Mouse (Mus musculus) mammary gland, adult 2 months (tissue): ENCODE results near the gene Fam222b. TPM values are rescaled to one million over a fixed set of nuclear protein-coding genes. Genes with fewer than 3 reads are reported as not detected.

ENCODE experiments used
- polyA plus RNA-seq: library from polyadenylated mRNA; depleted of rRNA; stranded (reverse); fragments of >200 nt; gene quantifications from 2 replicates; pipeline ENCODE4 v1.2.3, GENCODE M21; 2012; ENCODE audit warnings: low replicate concordance; rRNA removed

Fam222b gene
- polyA plus RNA-seq: 16.2 and 28.6 TPM in 2 replicates

DNA sequence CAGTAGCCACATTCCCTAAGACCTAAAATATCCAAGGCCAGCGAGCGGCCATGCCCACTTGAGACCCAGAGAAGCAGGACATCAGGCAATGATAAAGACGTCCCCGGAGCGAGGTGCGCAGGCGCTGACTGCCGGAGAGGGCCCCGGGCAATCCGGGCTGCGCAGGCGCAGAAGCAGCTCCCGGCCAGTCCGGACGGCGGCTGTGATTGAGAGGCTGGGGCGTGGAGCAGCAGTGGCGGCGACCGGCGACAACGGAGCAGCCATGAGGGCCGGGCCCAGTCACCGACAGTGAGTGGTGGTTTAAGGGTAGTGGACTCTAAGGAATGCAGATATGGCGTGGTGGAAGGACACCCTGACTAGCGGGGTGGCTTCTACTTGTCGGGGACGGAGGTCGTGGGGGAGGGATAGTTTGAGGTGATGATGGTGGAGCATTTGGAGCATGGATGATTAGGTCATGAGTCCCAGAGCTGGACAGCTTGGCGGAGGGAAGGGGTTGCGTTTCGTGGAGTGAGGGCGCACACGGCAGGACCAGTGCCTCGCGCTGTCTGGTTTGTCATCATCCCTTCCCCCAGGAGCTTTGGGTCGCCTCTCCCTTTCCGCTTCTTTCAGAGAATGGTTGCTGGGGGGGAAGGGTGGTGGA is at the start of gene Fam222b:
Gene Fam222b (plus strand): TSS at position 157 of the 640 bp plus-strand sequence.

DNA sequence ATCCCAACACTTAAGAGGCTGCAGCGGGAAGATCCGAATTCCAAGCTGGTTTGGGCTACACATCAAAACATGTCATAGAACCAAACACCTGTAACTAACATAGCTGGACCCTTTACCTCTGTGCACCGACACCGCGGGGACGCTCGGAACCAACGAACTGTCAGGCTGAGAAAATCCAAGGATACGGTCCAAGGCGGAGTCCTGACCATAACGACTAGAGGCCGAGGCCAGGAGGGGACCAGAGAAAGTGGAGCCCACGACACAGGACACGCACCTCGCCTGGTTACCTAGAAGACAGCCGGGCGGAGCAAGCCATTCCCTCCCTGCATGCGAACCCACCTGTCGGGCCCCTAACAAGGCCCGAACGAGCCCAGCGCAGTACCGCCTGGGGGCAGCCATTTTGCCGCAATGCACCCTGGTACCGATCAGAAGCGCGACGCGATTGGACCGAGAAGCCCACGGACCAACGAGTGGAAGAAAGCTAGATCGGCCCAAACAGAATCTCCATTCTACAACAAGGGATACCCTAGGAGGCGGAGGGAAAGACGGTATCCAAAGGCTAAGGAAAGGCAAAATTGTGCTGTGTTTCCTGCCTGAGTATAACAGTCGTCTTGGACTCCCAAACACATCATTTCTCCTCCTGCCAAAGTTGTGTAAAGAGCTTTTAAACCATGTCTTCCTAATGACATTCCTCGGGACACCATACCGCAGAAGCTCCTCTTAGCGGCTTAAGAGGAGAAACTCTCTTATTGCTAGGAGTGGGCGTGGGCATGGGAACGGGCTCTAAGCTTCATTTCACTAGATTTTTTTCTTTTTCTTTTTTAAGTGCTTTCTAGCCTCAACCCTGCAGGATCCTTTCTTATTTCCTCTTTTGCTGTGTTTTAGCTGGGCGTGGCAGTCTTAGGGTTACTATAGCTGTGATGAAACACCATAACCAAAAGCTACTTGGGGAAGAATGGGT is 14.2 kb upstream of the Fam222b start, which contains the start of gene Eral1:
Gene Eral1 (minus strand): TSS at position 423 of the 961 bp plus-strand sequence.

DNA sequence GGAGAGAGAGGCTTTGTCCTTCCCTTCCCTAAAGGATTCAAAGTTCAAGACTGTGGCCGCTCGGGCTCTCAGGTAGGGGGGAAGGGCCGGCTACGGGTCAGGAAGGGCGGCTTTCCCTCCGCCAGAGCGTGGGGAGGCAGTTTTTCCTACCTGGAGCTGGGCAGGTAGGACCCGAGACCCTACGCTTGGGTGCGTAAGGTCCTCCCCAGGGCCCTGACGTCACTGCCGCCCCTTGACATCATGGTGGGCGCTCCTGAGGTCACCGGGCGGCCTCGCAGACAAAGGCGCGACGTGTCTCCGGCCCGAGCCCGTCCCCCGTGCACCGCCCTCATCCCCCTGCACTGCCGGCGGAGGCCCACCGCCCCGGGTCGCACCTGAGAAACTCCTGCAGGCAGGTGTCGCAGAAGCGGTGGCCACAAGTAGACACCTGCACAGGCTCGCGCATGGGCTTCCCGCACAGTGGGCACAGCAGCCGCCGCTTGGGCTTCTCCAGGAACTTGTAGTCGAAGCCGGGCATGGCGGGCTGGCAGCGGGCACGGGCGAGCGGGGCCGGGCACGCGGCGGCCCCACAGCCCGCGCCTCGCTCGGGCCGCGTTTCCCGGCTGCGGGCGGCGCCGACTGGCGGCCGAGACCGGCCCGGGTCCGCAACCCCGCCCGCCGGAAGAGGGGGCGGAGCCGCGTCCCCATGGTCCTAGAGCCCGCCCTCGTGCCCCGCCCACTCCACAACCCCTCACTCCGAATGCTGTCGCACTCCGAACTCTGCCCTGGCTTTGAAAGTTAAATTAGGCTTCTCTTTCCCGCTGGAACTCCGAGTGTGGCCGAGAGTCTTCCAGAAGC is 70.7 kb downstream of the Fam222b start, which contains the start of gene Traf4:
Gene Traf4 (minus strand): TSS at position 666 of the 837 bp plus-strand sequence.

DNA sequence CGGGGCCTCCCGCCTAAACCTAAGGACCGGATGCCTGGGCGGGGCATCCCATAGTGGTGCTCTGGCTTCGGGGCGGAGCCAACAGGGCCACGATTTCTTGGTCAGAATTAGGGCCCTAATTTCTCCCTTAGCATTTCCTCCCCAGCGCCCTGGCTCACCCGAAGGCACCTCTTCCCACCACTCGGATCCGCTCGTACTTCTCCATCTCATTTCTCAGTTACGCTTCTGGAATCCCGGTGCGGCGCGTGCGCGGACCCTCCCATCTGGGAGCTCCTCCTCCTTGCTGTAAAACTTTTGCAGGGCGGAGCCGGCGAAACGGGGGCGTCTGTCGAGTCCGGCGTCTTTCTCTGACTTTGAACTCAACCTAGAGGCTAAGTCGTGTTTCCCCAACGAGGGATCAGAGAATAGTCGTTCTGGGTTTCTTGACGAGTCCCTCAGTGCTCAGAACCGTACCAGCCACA is 82.0 kb downstream of the Fam222b start, which contains the start of the genes Nek8 and Tlcd1:
Gene Nek8 (minus strand): TSS at position 274 of the 461 bp plus-strand sequence.
Gene Tlcd1 (plus strand): TSS at position 310 of the 461 bp plus-strand sequence.

DNA sequence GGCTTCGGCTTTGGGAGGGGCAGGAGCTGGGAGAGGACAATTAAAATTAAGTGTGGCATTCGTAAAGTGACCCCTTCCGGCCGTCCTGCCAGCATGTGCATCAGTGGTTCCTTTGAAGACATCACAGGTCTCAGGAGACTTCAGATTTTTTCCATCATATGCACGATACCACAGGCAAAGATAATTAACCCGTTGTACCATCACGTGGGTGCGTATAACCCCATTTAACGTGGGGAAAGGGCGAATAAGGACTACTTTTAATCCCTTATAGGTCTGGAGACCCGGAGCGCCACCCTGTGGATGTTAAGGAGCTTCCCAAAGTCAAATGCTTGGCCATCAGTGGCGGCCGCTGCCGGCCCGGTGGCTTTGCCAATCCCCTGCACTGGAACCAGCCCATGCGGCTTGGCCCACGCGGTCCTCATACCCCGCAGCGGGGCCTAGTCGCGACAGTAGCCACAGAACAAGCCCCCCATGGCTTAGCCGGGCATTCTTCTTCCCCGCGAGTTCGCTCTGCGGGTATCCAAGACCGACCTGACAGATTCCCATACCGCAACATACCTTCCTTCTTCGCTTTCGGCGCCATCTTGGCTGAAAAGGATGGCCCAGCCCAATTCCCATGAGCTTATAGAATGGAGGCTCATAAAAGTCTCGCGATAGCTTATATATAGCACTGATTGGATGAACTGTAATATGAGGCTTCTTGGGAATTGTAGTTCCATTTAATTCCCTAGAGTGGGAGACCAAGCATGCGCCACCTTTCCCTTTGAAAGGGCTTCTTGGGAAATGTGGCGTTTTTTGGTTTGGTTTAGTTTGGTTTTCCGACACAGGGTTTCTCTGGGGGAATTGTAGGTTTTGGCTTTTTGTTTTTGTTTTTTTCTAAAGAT is 88.7 kb downstream of the Fam222b start, which contains the start of gene Rpl23a:
Gene Rpl23a (minus strand): TSS at position 624 of the 884 bp plus-strand sequence.

DNA sequence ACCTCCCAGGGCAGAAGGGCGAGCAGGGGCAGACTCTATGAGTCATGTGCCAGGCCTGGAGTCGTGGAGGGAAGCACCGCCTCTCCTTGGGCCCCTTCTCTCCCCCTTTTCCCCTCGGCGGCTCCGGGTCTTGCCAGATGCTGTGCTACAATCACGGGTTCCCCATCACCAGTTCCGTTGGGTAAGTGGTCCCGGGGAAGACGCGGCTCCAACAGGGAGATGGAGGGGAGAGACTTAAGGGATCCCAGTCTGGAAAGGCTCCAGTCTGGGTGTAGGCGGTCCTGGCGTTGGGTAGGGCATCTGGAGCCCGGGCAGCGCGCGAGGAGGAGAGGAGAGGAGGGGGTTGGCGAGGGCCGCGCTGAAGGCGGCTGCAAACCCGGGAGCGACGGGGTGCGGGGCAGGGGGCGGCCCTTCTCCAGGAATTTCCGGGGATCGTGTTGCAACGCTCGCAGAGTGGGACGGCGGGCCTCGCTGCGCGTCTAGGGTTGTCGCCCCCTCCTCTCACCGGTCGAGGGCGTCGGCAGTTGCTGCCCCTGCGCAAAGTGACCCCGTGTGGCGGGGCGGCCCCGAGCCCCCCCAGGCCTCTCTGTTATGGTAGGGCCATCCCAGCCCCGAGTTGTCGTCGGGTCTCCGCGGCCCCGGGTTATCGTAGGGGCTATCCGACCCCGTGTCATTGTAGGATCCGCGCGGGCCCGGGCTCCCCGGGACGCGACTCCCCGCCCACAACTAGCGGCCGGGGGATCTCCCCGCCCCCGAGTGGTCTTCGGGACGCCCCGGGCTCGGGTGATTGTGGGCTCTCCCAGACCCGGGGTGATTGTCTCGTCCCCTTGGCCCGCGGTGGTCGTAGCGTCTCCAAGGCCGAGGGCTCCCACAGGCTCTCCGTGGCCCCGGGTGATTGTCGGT is 94.1 kb downstream of the Fam222b start, which contains the start of gene Rab34:
Gene Rab34 (plus strand): TSS at position 100 of the 903 bp plus-strand sequence.

DNA sequence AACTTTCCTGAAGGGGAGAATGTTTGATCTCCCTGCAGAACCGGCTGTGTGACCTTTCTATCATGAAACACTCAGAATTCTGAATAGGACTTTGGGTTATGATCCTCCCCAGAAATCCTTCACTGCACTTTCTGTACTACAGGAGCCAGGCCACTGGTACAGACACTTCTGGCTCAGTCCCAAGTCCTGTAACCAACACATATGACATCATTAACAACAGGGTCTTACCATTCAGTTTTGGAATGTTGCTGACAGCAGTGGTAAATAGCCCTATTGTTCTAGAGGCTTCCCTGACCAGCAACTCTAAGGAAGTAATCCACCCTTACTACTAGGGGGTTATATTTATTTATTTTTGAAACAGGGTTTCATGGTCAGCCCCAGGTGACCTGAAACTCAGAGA is 98.7 kb downstream of the Fam222b start, which contains the start of gene Proca1:
Gene Proca1 (plus strand): TSS at position 280 of the 400 bp plus-strand sequence.

Other genes starting within 250 kb of the Fam222b start
- gene Pipox, start 200.6 kb upstream of the Fam222b start, polyA plus RNA-seq: 0.50 and 0.62 TPM in 2 replicates
- 1.1 and 1.4 TPM in 2 replicates for gene Sez6, start 163.9 kb upstream of the Fam222b start, polyA plus RNA-seq
- gene Phf12, start 111.9 kb upstream of the Fam222b start, polyA plus RNA-seq: 37.3 and 77.4 TPM in 2 replicates
- 3.6 and 4.5 TPM in 2 replicates for gene Dhrs13, start 62.4 kb upstream of the Fam222b start, polyA plus RNA-seq
- 111 and 198 TPM in 2 replicates for gene Flot2, start 56.7 kb upstream of the Fam222b start, polyA plus RNA-seq
- gene Eral1, start 14.3 kb upstream of the Fam222b start, polyA plus RNA-seq: 34.6 and 57.5 TPM in 2 replicates
- gene Traf4, start 70.9 kb downstream of the Fam222b start, polyA plus RNA-seq: 63.0 and 125 TPM in 2 replicates
- 21.0 and 21.1 TPM in 2 replicates for gene Nek8, start 82.0 kb downstream of the Fam222b start, polyA plus RNA-seq
- gene Tlcd1, start 82.1 kb downstream of the Fam222b start, polyA plus RNA-seq: 120 and 266 TPM in 2 replicates
- 123 and 258 TPM in 2 replicates for gene Rpl23a, start 88.9 kb downstream of the Fam222b start, polyA plus RNA-seq
- gene Rab34, start 93.8 kb downstream of the Fam222b start, polyA plus RNA-seq: 98.3 and 206 TPM in 2 replicates
- 3.4 and 6.1 TPM in 2 replicates for gene Proca1, start 98.7 kb downstream of the Fam222b start, polyA plus RNA-seq
- gene Sdf2, start 151.1 kb downstream of the Fam222b start, polyA plus RNA-seq: 74.7 and 130 TPM in 2 replicates
- gene Supt6, start 151.3 kb downstream of the Fam222b start, polyA plus RNA-seq: 16.2 and 27.0 TPM in 2 replicates
- 69.1 and 142 TPM in 2 replicates for gene 2610507B11Rik, start 167.1 kb downstream of the Fam222b start, polyA plus RNA-seq
- 0.10 and 0.50 TPM in 2 replicates for gene BC030499, start 196.2 kb downstream of the Fam222b start, polyA plus RNA-seq
- gene Spag5, start 206.9 kb downstream of the Fam222b start, polyA plus RNA-seq: 1.6 and 2.6 TPM in 2 replicates
- gene Aldoc, start 228.3 kb downstream of the Fam222b start, polyA plus RNA-seq: 18.0 and 27.1 TPM in 2 replicates
- 87.7 and 99.7 TPM in 2 replicates for gene Pigs, start 233.8 kb downstream of the Fam222b start, polyA plus RNA-seq
- 92.2 and 115 TPM in 2 replicates for gene Unc119, start 248.8 kb downstream of the Fam222b start, polyA plus RNA-seq